Comparison of ENCODE assay signal across 7 mouse cellular contexts in genomic region chr9:108478638-108479156, GRCm38 (mm10). TPM values are rescaled to one million over a fixed set of nuclear protein-coding genes. Genes with fewer than 3 reads are reported as not detected.
DNase-seq lines count a peak whose midpoint lies in the region; ATAC-seq and TF ChIP-seq lines count a peak whose summit lies in the region.

No protein-coding gene starts in this region.

- peak overlapping the region; percentile 47 to 50 for H3K4me3 ChIP-seq in ES-E14 (ENCODE audit: insufficient read depth in 1 of 2, low read depth in 1 of 2, low read length in 2 of 2, poor library complexity in 1 of 2, severe bottlenecking in 1 of 2)
- peak overlapping the region; percentile 41 for H3K4me3 ChIP-seq in forebrain, embryonic 15.5 days
- H3K4me3 ChIP-seq in limb, embryonic 12.5 days (replicated peaks): peak overlapping the region; percentile 53
- peak overlapping the region; percentile 27 for H3K4me3 ChIP-seq in midbrain, embryonic 14.5 days (replicated peaks; ENCODE audit: low read depth, low read length)

- H3K27me3 ChIP-seq in forebrain, embryonic 15.5 days: no peaks in the 10 kb centered on the region
- H3K27me3 ChIP-seq in limb, embryonic 12.5 days: no peaks in the 10 kb centered on the region
- no peaks in the 10 kb centered on the region for H3K27me3 ChIP-seq in midbrain, embryonic 14.5 days (ENCODE audit: control insufficient read depth, insufficient read depth, low read length)

- WGBS in forebrain, embryonic 15.5 days: under 1% methylated on average over 20 of the region's 20 CpGs
- WGBS in limb, embryonic 12.5 days: under 1% methylated on average over 20 of the region's 20 CpGs
- 0% methylated on average over 20 of the region's 20 CpGs for WGBS in midbrain, embryonic 14.5 days

- H3K4me2 ChIP-seq in forebrain, embryonic 15.5 days (replicated peaks): peak overlapping the region; percentile 49
- H3K4me2 ChIP-seq in limb, embryonic 12.5 days: peak overlapping the region; percentile 91
- peak overlapping the region; percentile 56 for H3K4me2 ChIP-seq in midbrain, embryonic 14.5 days (ENCODE audit: low read length)

- peak overlapping the region; percentile 15; the same call in 1 of the 2 replicates for H3K9ac ChIP-seq in ES-E14 (ENCODE audit: insufficient read depth, low read depth, low read length, poor library complexity, severe bottlenecking)
- 0 out of 2 replicates have a peak overlapping the region, but pooled peaks have one; percentile 28 for H3K9ac ChIP-seq in forebrain, embryonic 15.5 days (replicated peaks)
- peak overlapping the region; percentile 57 for H3K9ac ChIP-seq in limb, embryonic 12.5 days (replicated peaks)
- peak overlapping the region; percentile 26; the same call in 1 of the 2 replicates for H3K9ac ChIP-seq in midbrain, embryonic 14.5 days (replicated peaks; ENCODE audit: low read length)

- peaks cover 1 to 10% of the 10 kb centered on the region in 2 experiments; a peak in 2 of 4 replicates for H3K4me1 ChIP-seq in ES-E14 (ENCODE audit: control insufficient read depth in 2 of 2, insufficient read depth in 2 of 2, low read length in 2 of 2, poor library complexity in 1 of 2)
- H3K4me1 ChIP-seq in forebrain, embryonic 15.5 days: peaks cover 19% of the 10 kb centered on the region
- peaks cover 19% of the 10 kb centered on the region for H3K4me1 ChIP-seq in limb, embryonic 12.5 days (replicated peaks)
- peaks cover 15% of the 10 kb centered on the region for H3K4me1 ChIP-seq in midbrain, embryonic 14.5 days (ENCODE audit: control insufficient read depth, insufficient read depth, low read length)

- H3K27ac ChIP-seq in ES-E14 (ENCODE audit: insufficient read depth, low read depth, low read length, poor library complexity, severe bottlenecking): no peak overlapping the region; the same call in 1 of the 2 replicates
- peak overlapping the region; percentile 25; the same call in 1 of the 2 replicates for H3K27ac ChIP-seq in forebrain, embryonic 15.5 days (replicated peaks)
- H3K27ac ChIP-seq in limb, embryonic 12.5 days: peak overlapping the region; percentile 89
- H3K27ac ChIP-seq in midbrain, embryonic 14.5 days (replicated peaks; ENCODE audit: low read depth, low read length): peak overlapping the region; percentile 55

- no peaks in the 10 kb centered on the region for H3K36me3 ChIP-seq in ES-E14 (ENCODE audit: control insufficient read depth, insufficient read depth, low read length, poor library complexity, severe bottlenecking)
- H3K36me3 ChIP-seq in forebrain, embryonic 15.5 days: no peaks in the 10 kb centered on the region
- peaks cover 25% of the 10 kb centered on the region for H3K36me3 ChIP-seq in limb, embryonic 12.5 days
- H3K36me3 ChIP-seq in midbrain, embryonic 14.5 days (ENCODE audit: control insufficient read depth, insufficient read depth, low read length): no peaks in the 10 kb centered on the region

- H3K9me3 ChIP-seq in ES-E14 (ENCODE audit: control insufficient read depth, insufficient read depth, low read depth, low read length): no peaks in the 10 kb centered on the region
- H3K9me3 ChIP-seq in forebrain, embryonic 15.5 days: no peaks in the 10 kb centered on the region
- H3K9me3 ChIP-seq in limb, embryonic 12.5 days: no peaks in the 10 kb centered on the region
- no peaks in the 10 kb centered on the region for H3K9me3 ChIP-seq in midbrain, embryonic 14.5 days (ENCODE audit: control insufficient read depth, low read length)

- ATAC-seq in forebrain, embryonic 15.5 days (replicated peaks): peak; percentile 55
- ATAC-seq in hematopoietic stem cell, adult 5-6 weeks (replicated peaks in 1 of 2; ENCODE audit: insufficient read depth in 1 of 2, low FRiP score in 2 of 2, low TSS enrichment in 1 of 2, low read depth in 1 of 2, poor library complexity in 2 of 2, severe bottlenecking in 2 of 2): peak; percentile 14 to 25; a peak in 1 of 4 replicates
- peak; percentile 58; the same call in 1 of the 2 replicates for ATAC-seq in limb, embryonic 12.5 days (ENCODE audit: insufficient number of reproducible peaks, insufficient read depth, low FRiP score, low TSS enrichment, low read depth)
- ATAC-seq in midbrain, embryonic 14.5 days (ENCODE audit: low FRiP score, low TSS enrichment): peak; percentile 48; the same call in 1 of the 2 replicates

- peak; percentile 84 for DNase-seq in ES-E14 (ENCODE audit: low read depth, low spot score)
- DNase-seq in adrenal gland, adult 18-20 months (ENCODE audit: low spot score in 2 of 2): peak; percentile 77
- DNase-seq in midbrain, embryonic 14.5 days: peak; percentile 78
- DNase-seq in urinary bladder, postnatal 25 days (ENCODE audit: low spot score): peak; percentile 73

- in situ Hi-C loops in ES-E14 (cut with MboI; ENCODE audit: low sequenced_read_pairs in 2 of 2, unreplicated experiment in 2 of 2): no loop called here

TF ChIP-seq in ES-E14, 5 proteins besides CTCF, POLR2A, EP300 and RAD21:
- TF ChIP-seq MAFK (IDR thresholded peaks at IDR 0.05; ENCODE audit: insufficient read depth, low read depth, low read length): 0 out of 2 replicates have a peak, but pooled peaks have one; percentile 3
- TF ChIP-seq HCFC1 (IDR thresholded peaks at IDR 0.05; ENCODE audit: borderline replicate concordance, insufficient read depth, low read length): peak; percentile 54; the same call in 1 of the 2 replicates
- TF ChIP-seq ZNF384 (IDR thresholded peaks at IDR 0.05; ENCODE audit: low read depth, low read length): no peak
- TF ChIP-seq CHD2 (IDR thresholded peaks at IDR 0.05; ENCODE audit: low read depth, low read length): peak; percentile 66; the same call in 1 of the 2 replicates
- TF ChIP-seq ZC3H11A (IDR thresholded peaks at IDR 0.05; ENCODE audit: borderline replicate concordance, low read depth, low read length): no peak
TF ChIP-seq in ES-E14: peak in this region for 3.

RNA-seq across cellular contexts. Expression of gene Lamb2, which starts 0.8 kb away (rescaled TPM):
- 50.6 and 54.5 TPM in 2 replicates for total RNA-seq in ES-E14 (2012; rRNA removed)
- 100 to 1,000 TPM; 107 to 134 TPM for total RNA-seq in adrenal gland, adult 18-20 months (2021)
- 15.7 and 18.8 TPM in 2 replicates for polyA plus RNA-seq in forebrain, embryonic 15.5 days (2015; fragmentation: Nextera tagmentation; extraction: Ambion mirVana)
- total RNA-seq in hematopoietic stem cell, adult 5-6 weeks (2017): 1.8 and 6.4 TPM in 2 replicates
- polyA plus RNA-seq in limb, embryonic 12.5 days (2016; fragmentation: Nextera tagmentation; extraction: Ambion mirVana): 40.8 and 43.7 TPM in 2 replicates
- 9.4 and 15.9 TPM in 2 replicates for polyA plus RNA-seq in midbrain, embryonic 14.5 days (2014; fragmentation: Nextera tagmentation; extraction: Ambion mirVana)

RNA-seq across cellular contexts. Expression of gene Usp19, which starts 11.7 kb away (rescaled TPM):
- total RNA-seq in ES-E14 (2012; rRNA removed): 92.1 and 126 TPM in 2 replicates
- total RNA-seq in adrenal gland, adult 18-20 months (2021): 100 to 1,000 TPM; 172 to 248 TPM
- polyA plus RNA-seq in forebrain, embryonic 15.5 days (2015; fragmentation: Nextera tagmentation; extraction: Ambion mirVana): 90.1 and 95.4 TPM in 2 replicates
- 73.6 and 74.6 TPM in 2 replicates for total RNA-seq in hematopoietic stem cell, adult 5-6 weeks (2017)
- 99.3 and 99.7 TPM in 2 replicates for polyA plus RNA-seq in limb, embryonic 12.5 days (2016; fragmentation: Nextera tagmentation; extraction: Ambion mirVana)
- 64.3 and 72.5 TPM in 2 replicates for polyA plus RNA-seq in midbrain, embryonic 14.5 days (2014; fragmentation: Nextera tagmentation; extraction: Ambion mirVana)

RNA-seq across cellular contexts. Expression of gene Klhdc8b, which starts 17.3 kb away (rescaled TPM):
- total RNA-seq in ES-E14 (2012; rRNA removed): 6.6 and 6.7 TPM in 2 replicates
- 10 to 100 TPM; 20.4 to 22.3 TPM for total RNA-seq in adrenal gland, adult 18-20 months (2021)
- 55.7 and 62.2 TPM in 2 replicates for polyA plus RNA-seq in forebrain, embryonic 15.5 days (2015; fragmentation: Nextera tagmentation; extraction: Ambion mirVana)
- 12.1 and 18.6 TPM in 2 replicates for total RNA-seq in hematopoietic stem cell, adult 5-6 weeks (2017)
- polyA plus RNA-seq in limb, embryonic 12.5 days (2016; fragmentation: Nextera tagmentation; extraction: Ambion mirVana): 33.0 and 36.0 TPM in 2 replicates
- 59.3 and 61.2 TPM in 2 replicates for polyA plus RNA-seq in midbrain, embryonic 14.5 days (2014; fragmentation: Nextera tagmentation; extraction: Ambion mirVana)

RNA-seq across cellular contexts. Expression of gene Ccdc71, which starts 18.4 kb away (rescaled TPM):
- 16.7 and 18.6 TPM in 2 replicates for total RNA-seq in ES-E14 (2012; rRNA removed)
- 10 to 100 TPM; 25.6 to 42.3 TPM for total RNA-seq in adrenal gland, adult 18-20 months (2021)
- polyA plus RNA-seq in forebrain, embryonic 15.5 days (2015; fragmentation: Nextera tagmentation; extraction: Ambion mirVana): 60.9 and 61.6 TPM in 2 replicates
- 13.4 and 13.8 TPM in 2 replicates for total RNA-seq in hematopoietic stem cell, adult 5-6 weeks (2017)
- polyA plus RNA-seq in limb, embryonic 12.5 days (2016; fragmentation: Nextera tagmentation; extraction: Ambion mirVana): 44.6 and 49.5 TPM in 2 replicates
- polyA plus RNA-seq in midbrain, embryonic 14.5 days (2014; fragmentation: Nextera tagmentation; extraction: Ambion mirVana): 48.8 and 58.2 TPM in 2 replicates

RNA-seq across cellular contexts. Expression of gene Qars, which starts 28.8 kb away (rescaled TPM):
- 393 and 450 TPM in 2 replicates for total RNA-seq in ES-E14 (2012; rRNA removed)
- total RNA-seq in adrenal gland, adult 18-20 months (2021): 100 to 1,000 TPM; 144 to 180 TPM
- 70.1 and 72.6 TPM in 2 replicates for polyA plus RNA-seq in forebrain, embryonic 15.5 days (2015; fragmentation: Nextera tagmentation; extraction: Ambion mirVana)
- total RNA-seq in hematopoietic stem cell, adult 5-6 weeks (2017): 150 and 153 TPM in 2 replicates
- polyA plus RNA-seq in limb, embryonic 12.5 days (2016; fragmentation: Nextera tagmentation; extraction: Ambion mirVana): 106 and 112 TPM in 2 replicates
- 61.8 and 70.8 TPM in 2 replicates for polyA plus RNA-seq in midbrain, embryonic 14.5 days (2014; fragmentation: Nextera tagmentation; extraction: Ambion mirVana)
